In the genomic region with DNA sequence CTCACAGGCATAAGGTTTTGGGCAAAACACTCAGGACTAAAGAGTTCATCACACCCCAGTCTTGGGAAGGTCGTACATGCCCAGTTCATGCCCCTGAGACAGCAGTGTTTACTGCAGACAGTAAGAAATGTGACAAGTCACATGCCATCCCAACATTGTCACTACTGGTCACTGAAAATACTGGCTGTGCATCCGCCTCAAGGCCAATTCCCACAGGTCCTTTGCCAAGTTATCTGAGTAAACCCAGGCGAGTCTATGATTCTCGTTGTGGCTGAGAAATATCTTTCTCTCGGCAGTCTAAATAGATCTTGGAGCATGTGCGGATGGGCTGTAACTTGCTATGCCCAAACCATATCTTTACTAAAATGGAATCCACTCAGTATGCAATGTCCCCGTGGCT, we compare ENCODE assay signal across 23 mouse cellular contexts.
DNase-seq lines count a peak whose midpoint lies in the region; ATAC-seq and TF ChIP-seq lines count a peak whose summit lies in the region.
"Had no signal": no experiment of that assay in that cellular context is flagged by ENCODE, and none has a peak within 500 bp of the region (broad histone marks: within the 10 kb centered on the region; RNA-seq: fewer than 3 reads in every experiment).

No protein-coding gene starts in this region.

- H3K27ac ChIP-seq in liver, adult 2 months (replicated peaks; ENCODE audit: insufficient read depth, low read depth, low read length) = no peak overlapping the region
- H3K27ac ChIP-seq in liver, postnatal 0 days (ENCODE audit: low read depth) = no peak overlapping the region
- H3K27ac ChIP-seq: embryonic facial prominence, embryonic 13.5 days; forebrain, embryonic 10.5 days; heart, embryonic 13.5 days; hindbrain, embryonic 12.5 days had no signal

- no peak overlapping the region for H3K4me3 ChIP-seq in liver, adult 2 months (ENCODE audit: insufficient read depth, low read depth, low read length)
- no peak overlapping the region for H3K4me3 ChIP-seq in liver, postnatal 0 days (ENCODE audit: low read depth, low read length)
- H3K4me3 ChIP-seq: embryonic facial prominence, embryonic 13.5 days; forebrain, embryonic 10.5 days; heart, embryonic 13.5 days; hindbrain, embryonic 12.5 days had no signal

- no peak overlapping the region for H3K4me2 ChIP-seq in liver, postnatal 0 days (ENCODE audit: low read depth, low read length)
- H3K4me2 ChIP-seq: embryonic facial prominence, embryonic 13.5 days; heart, embryonic 13.5 days; hindbrain, embryonic 12.5 days had no signal

- no peaks in the 10 kb centered on the region for H3K79me2 ChIP-seq in liver, adult 2 months (ENCODE audit: control insufficient read depth, insufficient read depth, low read length)

- no peaks in the 10 kb centered on the region for H3K27me3 ChIP-seq in liver, adult 2 months (ENCODE audit: control insufficient read depth, insufficient read depth, low read length)
- H3K27me3 ChIP-seq in liver, postnatal 0 days (ENCODE audit: insufficient read depth, low read length) = no peaks in the 10 kb centered on the region
- H3K27me3 ChIP-seq: embryonic facial prominence, embryonic 13.5 days; heart, embryonic 13.5 days; hindbrain, embryonic 12.5 days; Patski had no signal

- H3K4me1 ChIP-seq in liver, adult 2 months (ENCODE audit: control insufficient read depth, insufficient read depth, low read length) = no peaks in the 10 kb centered on the region; the same call in 1 of the 2 replicates
- H3K4me1 ChIP-seq in liver, postnatal 0 days (ENCODE audit: insufficient read depth) = peaks cover 3% of the 10 kb centered on the region; the same call in 1 of the 2 replicates
- H3K4me1 ChIP-seq: embryonic facial prominence, embryonic 13.5 days; hindbrain, embryonic 12.5 days had no signal

- TF ChIP-seq EP300 in liver, postnatal 0 days (IDR thresholded peaks at IDR 0.05; ENCODE audit: low read depth) = no peak

- no peaks in the 10 kb centered on the region for H3K36me3 ChIP-seq in liver, adult 2 months (ENCODE audit: control insufficient read depth, insufficient read depth, low read length)
- H3K36me3 ChIP-seq in liver, postnatal 0 days (replicated peaks; ENCODE audit: insufficient read depth, low read length) = no peaks in the 10 kb centered on the region
- H3K36me3 ChIP-seq: embryonic facial prominence, embryonic 13.5 days; forebrain, embryonic 10.5 days; heart, embryonic 13.5 days; hindbrain, embryonic 12.5 days had no signal

- no peak overlapping the region for H3K9ac ChIP-seq in liver, adult 2 months (ENCODE audit: low read depth, low read length)
- H3K9ac ChIP-seq in liver, postnatal 0 days (replicated peaks) = no peak overlapping the region
- H3K9ac ChIP-seq: embryonic facial prominence, embryonic 13.5 days; heart, embryonic 13.5 days; hindbrain, embryonic 12.5 days had no signal

- WGBS in liver, adult 2 months = 80% methylated on average over 7 of the region's 7 CpGs
- WGBS in liver, postnatal 0 days (ENCODE audit: insufficient replicate concordance) = 66% methylated on average over 7 of the region's 7 CpGs

- H3K9me3 ChIP-seq in liver, postnatal 0 days (ENCODE audit: low read length) = no peaks in the 10 kb centered on the region
- H3K9me3 ChIP-seq: embryonic facial prominence, embryonic 13.5 days; forebrain, embryonic 10.5 days; heart, embryonic 13.5 days; hindbrain, embryonic 12.5 days had no signal

- no peak for TF ChIP-seq POLR2A in liver, adult 2 months (IDR thresholded peaks at IDR 0.05; ENCODE audit: extremely low read depth, insufficient read depth, low read length)

- DNase-seq in liver, adult 2 months (ENCODE audit: extremely low read depth, low read depth, low spot score) = peak; percentile 18
- no peak for DNase-seq in liver, postnatal 0 days
- DNase-seq in lung, postnatal 10 days = peak; percentile 50
- no peak for DNase-seq in lung, adult 18-20 months
- DNase-seq in adrenal gland, postnatal 10 days = peak; percentile 57
- DNase-seq in fibroblast of lung, adult 2 months (ENCODE audit: low read depth) = peak; percentile 1
- no peak for DNase-seq in heart, postnatal 10 days
- no peak for DNase-seq in embryo, embryonic 10 days (ENCODE audit: low spot score)
- DNase-seq: cerebellum, adult 11-12 months; cerebellum, adult 9-10 months; cerebellum, postnatal 25 days; gastrocnemius, postnatal 36 days; heart, adult 11 months; heart, postnatal 4 days had no signal

- no peak for ATAC-seq in liver, postnatal 0 days
- ATAC-seq: activated CD4-positive, CD25-positive, alpha-beta regulatory T cell, adult 4 months; forebrain, embryonic 14.5 days; hindbrain, embryonic 16.5 days; inflammation-experienced regulatory T-cells, adult 6 months; Patski had no signal

- no peak for TF ChIP-seq CTCF in liver, adult 2 months (IDR thresholded peaks at IDR 0.05; ENCODE audit: low read depth, low read length)
- TF ChIP-seq CTCF in liver, postnatal 0 days (IDR thresholded peaks at IDR 0.05; ENCODE audit: low read depth) = no peak

- intact Hi-C loops in heart, postnatal 10 days (cut with DNase I) = no loop called here

Comparison
In these comparisons a context has a peak if more than half of its experiments do, and no peak if none do; other contexts are left out.
1. DNase-seq: peak in liver, adult 2 months (single experiment), lung, postnatal 10 days (single experiment), adrenal gland, postnatal 10 days (single experiment) and fibroblast of lung, adult 2 months (single experiment); none in liver, postnatal 0 days (single experiment), lung, adult 18-20 months (0 of 2), heart, postnatal 10 days (0 of 2) and embryo, embryonic 10 days (single experiment).